Mouse (Mus musculus) brain, embryonic 14.5 days (tissue): ENCODE measurements around the gene Hras. TPM values are rescaled to one million over a fixed set of nuclear protein-coding genes. Genes with fewer than 3 reads are reported as not detected.

ENCODE experiments used
- DNase-seq: peaks from one replicate; pipeline ENCODE4 v3.0.0-alpha.2; 2011; ENCODE audit warnings: low read depth
- CTCF ChIP-seq: fragments of 200-500 bp; IDR thresholded peaks from 2 replicates; pipeline ENCODE4 v1.5.1; 2012; ENCODE audit warnings: inconsistent platforms, mild to moderate bottlenecking, moderate library complexity, borderline replicate concordance; ENCODE audit not compliant: insufficient read depth, insufficient read length; ENCODE audit errors: extremely low read depth
- POLR2A ChIP-seq: fragments of 200-500 bp; IDR thresholded peaks from 2 replicates; pipeline ENCODE4 v1.6.1; 2012; ENCODE audit warnings: mild to moderate bottlenecking, inconsistent platforms, borderline replicate concordance; ENCODE audit not compliant: poor library complexity, insufficient read depth, insufficient read length, severe bottlenecking; ENCODE audit errors: extremely low read depth
- polyA plus RNA-seq: library from polyadenylated mRNA; depleted of rRNA; stranded (reverse); fragments of >200 nt; gene quantifications from 2 replicates; pipeline ENCODE4 v1.2.3, GENCODE M21; 2012; rRNA removed

Hras gene
- polyA plus RNA-seq = 150 and 154 TPM in 2 replicates

- peak; percentile 99 for DNase-seq
- TF ChIP-seq CTCF (no peak), POLR2A (no peak; the same call in 1 of the 2 replicates)
Observed at GRCm38 (mm10) chr7:141193948-141194347, at the start of gene Hras, which contains the start of gene Lrrc56. Hras (minus strand) TSS chr7:141194005. Lrrc56 (plus strand) TSS chr7:141194157.

GRCm38 (mm10) chr7:141231551-141231950 is 37.7 kb upstream of the Hras start:
- DNase-seq = no peak
- TF ChIP-seq CTCF = no peak
- no peak for TF ChIP-seq POLR2A

GRCm38 (mm10) chr7:141231111-141231510 is 37.3 kb upstream of the Hras start:
- no peak for DNase-seq
- TF ChIP-seq POLR2A (no peak), CTCF (no peak)

GRCm38 (mm10) chr7:141230570-141230969 is 36.8 kb upstream of the Hras start:
- TF ChIP-seq CTCF (no peak), POLR2A (no peak)
- DNase-seq = no peak

- no peak for DNase-seq
- TF ChIP-seq POLR2A (no peak), CTCF (no peak)
Observed at GRCm38 (mm10) chr7:141229702-141230101, 35.9 kb upstream of the Hras start.

- DNase-seq = peak; percentile 96
- TF ChIP-seq POLR2A = peak; percentile 81
- peak; percentile 97 for TF ChIP-seq CTCF
Observed at GRCm38 (mm10) chr7:141228279-141229067, 34.7 kb upstream of the Hras start, which contains the start of gene Phrf1. Phrf1 (plus strand) TSS chr7:141228784.

- no peak for DNase-seq
- no peak for TF ChIP-seq CTCF
- no peak for TF ChIP-seq POLR2A
Observed at GRCm38 (mm10) chr7:141227796-141228195, 34.0 kb upstream of the Hras start.

GRCm38 (mm10) chr7:141226535-141226934 is 32.7 kb upstream of the Hras start:
- no peak for TF ChIP-seq CTCF
- TF ChIP-seq POLR2A = no peak
- DNase-seq = no peak

- DNase-seq = no peak
Observed at GRCm38 (mm10) chr7:141222696-141223215, 29.0 kb upstream of the Hras start.

GRCm38 (mm10) chr7:141222126-141222467 is 28.3 kb upstream of the Hras start:
- no peak for DNase-seq
- no peak for TF ChIP-seq CTCF
- TF ChIP-seq POLR2A = no peak

More at GRCm38 (mm10) chr7:141222696-141223215, 29.0 kb upstream of the Hras start:
- TF ChIP-seq CTCF (no peak), POLR2A (no peak)

- DNase-seq = peak; percentile 99
- TF ChIP-seq CTCF = no peak
- peak; percentile 20; the same call in 1 of the 2 replicates for TF ChIP-seq POLR2A
Observed at GRCm38 (mm10) chr7:141221249-141222125, 27.7 kb upstream of the Hras start.
